Mouse (Mus musculus): ENCODE data around the gene Mapkapk3. TPM values are rescaled to one million over a fixed set of nuclear protein-coding genes. Genes with fewer than 3 reads are reported as not detected.

Mapkapk3 gene
- polyA plus RNA-seq, 1 experiment from 2014 or later = 6.5 TPM

DNA sequence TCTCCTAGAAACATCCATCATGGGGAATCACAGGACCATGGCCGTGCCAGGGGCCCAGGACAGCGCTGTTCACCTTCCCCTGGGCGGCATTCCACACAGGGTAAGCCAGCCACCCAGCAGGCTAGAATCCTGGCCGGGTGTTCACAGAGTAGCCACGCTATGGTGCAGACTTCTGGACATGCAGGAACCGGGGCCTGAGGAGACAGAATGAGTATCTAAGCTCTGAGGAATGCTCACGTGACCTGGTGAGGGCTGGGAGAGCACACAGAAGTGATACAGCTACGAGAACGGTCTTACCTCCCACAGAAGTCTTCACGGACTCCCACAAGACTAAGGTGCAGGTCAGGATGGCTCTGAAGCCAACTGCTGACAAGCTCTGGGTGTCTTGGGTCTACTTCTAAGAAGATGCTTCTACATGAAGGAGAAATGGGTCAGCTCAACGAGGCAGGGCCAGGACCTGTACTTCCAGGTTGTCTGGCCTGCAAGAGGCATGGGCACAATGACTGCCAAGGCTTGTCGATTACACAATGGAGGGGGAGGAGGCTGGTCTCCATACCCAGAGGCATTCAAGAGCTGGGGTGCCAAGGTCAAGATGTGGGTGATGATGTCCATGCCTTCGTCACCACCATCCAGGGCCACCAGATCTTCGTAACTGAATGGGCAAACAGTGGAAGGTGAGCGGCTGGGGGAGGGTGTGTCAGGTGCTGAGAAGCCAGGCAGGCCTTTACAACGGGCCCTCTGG lies 38.4 kb upstream of the Mapkapk3 start:
- ATAC-seq (ENCODE audit: low FRiP score, low TSS enrichment) = no peak
- no peak overlapping the region for H3K27ac ChIP-seq (ENCODE audit: low read depth, low read length)
- no peaks in the 10 kb centered on the region for H3K27me3 ChIP-seq (ENCODE audit: control insufficient read depth, insufficient read depth, low read length)
- no peak overlapping the region for H3K4me2 ChIP-seq (replicated peaks; ENCODE audit: low read depth, low read length)
- H3K4me3 ChIP-seq (ENCODE audit: low read length) = no peak overlapping the region
- no peaks in the 10 kb centered on the region for H3K9me3 ChIP-seq (ENCODE audit: control insufficient read depth, low read length)
- no peak overlapping the region for H3K9ac ChIP-seq (ENCODE audit: low read depth, low read length)
- peaks cover 3% of the 10 kb centered on the region; the same call in 1 of the 2 replicates for H3K36me3 ChIP-seq (ENCODE audit: control insufficient read depth, insufficient read depth, low read length)
- no peaks in the 10 kb centered on the region for H3K4me1 ChIP-seq (ENCODE audit: control insufficient read depth, insufficient read depth, low read length)
- 93% methylated on average over 16 of the region's 16 CpGs for WGBS

DNA sequence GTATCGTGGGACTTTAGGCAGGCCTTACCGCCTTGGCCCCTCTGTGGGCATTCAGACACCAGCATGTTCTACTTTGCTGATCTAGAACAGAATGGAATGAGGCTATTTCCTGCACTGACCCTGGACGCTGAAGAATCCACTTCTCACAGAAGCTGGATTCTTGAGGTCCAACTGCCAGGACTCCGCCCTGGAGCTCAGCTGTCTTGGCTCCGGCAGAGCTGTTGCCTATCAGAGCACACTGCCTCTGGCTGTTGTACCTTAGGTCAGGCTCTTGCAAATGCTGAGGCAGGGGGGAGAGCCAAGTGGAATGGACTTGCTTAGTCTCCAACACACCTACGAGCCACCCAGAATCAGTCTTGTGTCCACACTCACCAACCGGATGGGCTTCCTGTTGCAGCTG lies 36.2 kb upstream of the Mapkapk3 start:
- H3K4me2 ChIP-seq (replicated peaks; ENCODE audit: low read depth, low read length) = no peak overlapping the region
- WGBS = 73% methylated on average over 7 of the region's 7 CpGs
- no peak overlapping the region for H3K9ac ChIP-seq (ENCODE audit: low read depth, low read length)
- H3K27me3 ChIP-seq (ENCODE audit: control insufficient read depth, insufficient read depth, low read length) = no peaks in the 10 kb centered on the region
- no peaks in the 10 kb centered on the region for H3K4me1 ChIP-seq (ENCODE audit: control insufficient read depth, insufficient read depth, low read length)
- no peaks in the 10 kb centered on the region; the same call in 1 of the 2 replicates for H3K36me3 ChIP-seq (ENCODE audit: control insufficient read depth, insufficient read depth, low read length)
- no peak overlapping the region for H3K27ac ChIP-seq (ENCODE audit: low read depth, low read length)
- no peaks in the 10 kb centered on the region for H3K9me3 ChIP-seq (ENCODE audit: control insufficient read depth, low read length)
- no peak for ATAC-seq (ENCODE audit: low FRiP score, low TSS enrichment)
- no peak overlapping the region for H3K4me3 ChIP-seq (ENCODE audit: low read length)

DNA sequence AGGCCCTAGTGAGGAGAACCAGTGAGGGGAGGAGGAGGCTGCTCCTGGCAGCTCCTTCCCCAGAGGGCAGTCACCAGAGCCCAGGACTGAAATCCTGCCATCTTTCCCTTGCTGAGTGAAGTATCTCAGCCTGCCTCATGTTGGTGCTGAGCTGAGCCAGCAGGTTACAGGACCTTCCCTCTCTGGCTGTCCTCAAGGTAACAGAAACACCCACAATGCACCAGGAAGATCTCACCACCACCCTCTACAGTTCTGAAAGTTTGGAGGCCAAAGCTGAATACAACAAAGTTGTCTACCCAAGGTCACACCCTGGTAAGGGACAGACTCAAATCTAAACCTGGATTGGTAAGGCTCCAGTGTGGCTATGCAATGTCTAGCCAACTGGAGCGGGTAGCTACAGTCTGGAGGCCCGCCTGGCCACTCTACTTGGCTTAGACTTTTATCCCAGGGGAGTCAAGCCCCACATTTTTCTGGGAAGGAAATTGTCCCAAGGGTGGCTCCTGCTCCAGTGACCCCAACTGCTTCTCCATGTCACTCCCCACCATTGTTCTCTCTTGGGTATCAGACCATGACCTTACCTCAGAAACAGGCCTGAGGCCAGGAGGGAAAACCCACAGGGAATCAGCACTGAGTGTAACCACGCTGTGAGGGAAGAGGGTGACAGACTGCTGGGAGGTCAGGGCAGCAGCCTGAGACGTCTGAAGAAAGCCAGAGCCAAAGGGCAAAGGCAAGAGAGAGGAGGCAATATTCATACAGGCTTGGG lies 35.3 kb upstream of the Mapkapk3 start:
- Histone ChIP-seq H3K4me1 (ENCODE audit: control insufficient read depth, insufficient read depth, low read length) (no peaks in the 10 kb centered on the region), H3K9me3 (ENCODE audit: control insufficient read depth, low read length) (no peaks in the 10 kb centered on the region), H3K4me2 (replicated peaks; ENCODE audit: low read depth, low read length) (no peak overlapping the region), H3K36me3 (ENCODE audit: control insufficient read depth, insufficient read depth, low read length) (no peaks in the 10 kb centered on the region; the same call in 1 of the 2 replicates), H3K27me3 (ENCODE audit: control insufficient read depth, insufficient read depth, low read length) (no peaks in the 10 kb centered on the region), H3K27ac (ENCODE audit: low read depth, low read length) (0 out of 2 replicates have a peak overlapping the region, but pooled peaks have one; percentile 13), H3K9ac (ENCODE audit: low read depth, low read length) (no peak overlapping the region), H3K4me3 (ENCODE audit: low read length) (no peak overlapping the region)
- ATAC-seq (ENCODE audit: low FRiP score, low TSS enrichment) = no peak; the same call in 1 of the 2 replicates
- WGBS = 46% methylated on average over 4 of the region's 4 CpGs

DNA sequence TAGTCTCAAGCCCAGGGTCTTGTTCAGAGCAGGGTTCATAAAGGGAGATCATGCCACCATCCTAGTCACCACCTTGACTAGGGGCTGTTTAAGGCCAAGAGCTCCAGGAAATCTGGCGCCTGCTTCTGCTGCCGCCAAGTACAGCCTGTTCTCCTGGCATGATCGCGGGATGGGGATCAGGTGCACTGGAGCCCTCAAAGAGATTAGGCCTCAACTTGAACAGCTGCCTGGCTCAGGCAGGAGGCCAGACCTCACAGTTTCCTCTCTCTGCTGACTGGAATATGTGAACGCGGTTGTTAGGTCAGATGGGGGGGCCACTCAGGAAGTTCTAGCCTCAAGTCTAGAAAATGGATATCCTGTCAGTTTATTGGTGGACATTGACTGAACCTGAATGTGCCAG lies 33.9 kb upstream of the Mapkapk3 start:
- H3K9me3 ChIP-seq (ENCODE audit: control insufficient read depth, low read length) = no peaks in the 10 kb centered on the region
- no peak overlapping the region for H3K27ac ChIP-seq (ENCODE audit: low read depth, low read length)
- H3K27me3 ChIP-seq (ENCODE audit: control insufficient read depth, insufficient read depth, low read length) = no peaks in the 10 kb centered on the region
- no peaks in the 10 kb centered on the region; the same call in 1 of the 2 replicates for H3K36me3 ChIP-seq (ENCODE audit: control insufficient read depth, insufficient read depth, low read length)
- H3K4me1 ChIP-seq (ENCODE audit: control insufficient read depth, insufficient read depth, low read length) = no peaks in the 10 kb centered on the region
- H3K9ac ChIP-seq (ENCODE audit: low read depth, low read length) = no peak overlapping the region
- 85% methylated on average over 6 of the region's 6 CpGs for WGBS
- H3K4me3 ChIP-seq (ENCODE audit: low read length) = no peak overlapping the region
- no peak for ATAC-seq (ENCODE audit: low FRiP score, low TSS enrichment)
- H3K4me2 ChIP-seq (replicated peaks; ENCODE audit: low read depth, low read length) = no peak overlapping the region

DNA sequence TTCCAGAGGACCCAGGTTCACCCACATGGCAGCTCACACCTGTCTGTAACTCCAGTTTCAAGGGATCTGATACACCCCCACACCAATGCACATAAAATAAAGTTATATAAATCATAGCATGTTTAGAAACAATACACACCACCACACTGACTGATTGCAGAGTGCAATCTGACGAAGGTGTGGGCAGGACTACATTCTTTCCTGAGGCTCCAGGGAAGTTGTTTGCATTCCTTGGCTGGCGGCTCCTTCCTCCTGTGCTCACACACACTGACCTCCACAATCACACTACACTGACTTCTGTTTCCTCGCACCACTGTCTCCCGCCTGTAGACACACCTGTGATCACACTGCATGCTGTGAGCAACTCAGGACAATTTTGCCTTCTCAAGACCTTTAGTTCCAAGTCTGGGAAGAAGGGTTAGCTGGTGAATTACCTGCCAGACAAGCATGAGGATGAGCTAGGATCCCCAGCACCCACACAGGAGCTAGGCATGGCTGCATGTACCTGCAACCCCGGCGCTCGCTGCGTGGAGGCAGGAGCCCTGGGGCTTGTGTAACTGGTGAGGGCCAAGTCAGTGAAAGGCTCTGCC lies 32.9 kb upstream of the Mapkapk3 start:
- no peak overlapping the region for H3K27ac ChIP-seq (ENCODE audit: low read depth, low read length)
- WGBS = 72% methylated on average over 8 of the region's 8 CpGs
- ATAC-seq (ENCODE audit: low FRiP score, low TSS enrichment) = no peak

GRCm38 (mm10) chr9:107315791-107316190 lies 26.1 kb upstream of the Mapkapk3 start:
- 86% methylated on average over 2 of the region's 2 CpGs for WGBS
- no peak overlapping the region for H3K27ac ChIP-seq (ENCODE audit: low read depth, low read length)
- H3K27me3 ChIP-seq (ENCODE audit: control insufficient read depth, insufficient read depth, low read length) = no peaks in the 10 kb centered on the region
- H3K36me3 ChIP-seq (ENCODE audit: control insufficient read depth, insufficient read depth, low read length) = no peaks in the 10 kb centered on the region
- H3K4me3 ChIP-seq (ENCODE audit: low read length) = no peak overlapping the region
- no peaks in the 10 kb centered on the region for H3K4me1 ChIP-seq (ENCODE audit: control insufficient read depth, insufficient read depth, low read length)
- H3K9me3 ChIP-seq (ENCODE audit: control insufficient read depth, low read length) = no peaks in the 10 kb centered on the region
- no peak overlapping the region for H3K4me2 ChIP-seq (replicated peaks; ENCODE audit: low read depth, low read length)
- ATAC-seq (ENCODE audit: low FRiP score, low TSS enrichment) = no peak
- H3K9ac ChIP-seq (ENCODE audit: low read depth, low read length) = no peak overlapping the region

More for the DNA sequence above, 32.9 kb upstream of the Mapkapk3 start:
- Histone ChIP-seq H3K4me1 (ENCODE audit: control insufficient read depth, insufficient read depth, low read length) (no peaks in the 10 kb centered on the region), H3K27me3 (ENCODE audit: control insufficient read depth, insufficient read depth, low read length) (no peaks in the 10 kb centered on the region), H3K36me3 (ENCODE audit: control insufficient read depth, insufficient read depth, low read length) (no peaks in the 10 kb centered on the region), H3K9me3 (ENCODE audit: control insufficient read depth, low read length) (no peaks in the 10 kb centered on the region), H3K4me2 (replicated peaks; ENCODE audit: low read depth, low read length) (no peak overlapping the region), H3K9ac (ENCODE audit: low read depth, low read length) (no peak overlapping the region), H3K4me3 (ENCODE audit: low read length) (no peak overlapping the region)

DNA sequence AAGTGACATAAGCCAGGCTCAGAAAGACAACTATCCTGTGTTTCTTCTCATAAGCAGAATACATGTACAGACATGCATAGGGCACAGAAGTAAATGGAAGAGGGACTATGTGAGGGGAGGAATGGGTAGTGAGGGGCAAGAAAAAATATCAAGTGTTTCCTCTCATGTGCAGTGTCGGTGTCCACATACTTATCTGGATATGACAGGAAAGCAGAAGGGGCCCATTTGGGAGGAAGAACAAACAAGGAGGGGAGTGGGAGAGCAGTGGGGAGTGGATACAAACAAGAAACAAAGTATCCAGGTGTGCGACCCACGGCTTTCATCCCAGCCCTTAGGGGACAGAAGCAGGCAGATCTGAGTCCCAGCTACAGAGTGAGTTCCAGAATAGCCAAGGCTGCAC lies 24.2 kb upstream of the Mapkapk3 start:
- no peak for ATAC-seq (ENCODE audit: low FRiP score, low TSS enrichment)
- H3K4me3 ChIP-seq (ENCODE audit: low read length) = no peak overlapping the region

DNA sequence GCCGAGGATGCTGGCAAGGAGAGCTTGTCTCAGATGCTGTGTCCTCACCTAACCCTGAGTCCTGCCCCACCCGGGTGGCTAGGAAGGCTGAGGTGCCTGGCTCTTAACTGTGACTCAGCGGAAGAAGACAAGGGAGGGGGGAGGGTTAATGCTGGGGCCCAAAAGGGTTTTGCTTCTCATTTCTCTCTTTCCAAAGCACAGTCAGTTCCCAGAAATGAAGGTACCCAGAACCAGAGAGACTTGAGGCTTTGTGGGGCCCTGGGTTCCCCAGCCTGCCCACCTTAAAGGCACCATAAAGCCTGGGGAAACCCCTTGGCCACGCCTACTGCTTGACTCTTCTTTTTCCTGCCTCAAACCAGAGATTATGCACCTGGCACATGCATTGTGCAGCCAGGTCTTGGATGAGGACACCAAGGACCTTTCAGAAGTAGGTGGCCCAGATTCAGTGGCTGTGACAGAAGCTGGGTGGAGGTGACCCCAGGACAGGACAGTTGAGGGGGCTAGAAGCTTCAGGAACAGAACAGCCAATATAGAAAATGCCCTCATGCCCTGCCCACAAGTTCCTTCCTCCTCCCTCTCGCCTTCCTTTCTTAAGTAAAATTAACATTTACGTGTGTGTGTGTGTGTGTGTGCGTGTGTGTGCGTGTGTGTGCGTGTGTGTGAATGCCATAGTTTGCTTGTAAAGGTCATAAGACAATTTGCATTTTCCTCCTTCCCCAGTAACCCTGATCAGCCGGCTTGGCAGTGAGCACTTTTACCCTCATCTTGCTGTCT lies 23.3 kb upstream of the Mapkapk3 start:
- Histone ChIP-seq H3K9me3 (ENCODE audit: control insufficient read depth, low read length) (no peaks in the 10 kb centered on the region), H3K4me3 (ENCODE audit: low read length) (no peak overlapping the region), H3K4me1 (ENCODE audit: control insufficient read depth, insufficient read depth, low read length) (peaks cover 14% of the 10 kb centered on the region), H3K9ac (ENCODE audit: low read depth, low read length) (no peak overlapping the region), H3K4me2 (replicated peaks; ENCODE audit: low read depth, low read length) (no peak overlapping the region), H3K27ac (ENCODE audit: low read depth, low read length) (no peak overlapping the region), H3K27me3 (ENCODE audit: control insufficient read depth, insufficient read depth, low read length) (no peaks in the 10 kb centered on the region), H3K36me3 (ENCODE audit: control insufficient read depth, insufficient read depth, low read length) (no peaks in the 10 kb centered on the region)
- ATAC-seq (ENCODE audit: low FRiP score, low TSS enrichment) = no peak
- WGBS = 64% methylated on average over 10 of the region's 10 CpGs

More for the DNA sequence above, 24.2 kb upstream of the Mapkapk3 start:
- 73% methylated on average over 3 of the region's 3 CpGs for WGBS
- no peak overlapping the region for H3K9ac ChIP-seq (ENCODE audit: low read depth, low read length)
- no peaks in the 10 kb centered on the region for H3K36me3 ChIP-seq (ENCODE audit: control insufficient read depth, insufficient read depth, low read length)
- H3K9me3 ChIP-seq (ENCODE audit: control insufficient read depth, low read length) = no peaks in the 10 kb centered on the region
- H3K4me1 ChIP-seq (ENCODE audit: control insufficient read depth, insufficient read depth, low read length) = peaks cover 5% of the 10 kb centered on the region
- no peaks in the 10 kb centered on the region for H3K27me3 ChIP-seq (ENCODE audit: control insufficient read depth, insufficient read depth, low read length)
- H3K4me2 ChIP-seq (replicated peaks; ENCODE audit: low read depth, low read length) = no peak overlapping the region
- no peak overlapping the region for H3K27ac ChIP-seq (ENCODE audit: low read depth, low read length)
